Mouse (Mus musculus): Measurements from ENCODE around the gene Ddx11. TPM values are rescaled to one million over a fixed set of nuclear protein-coding genes. Genes with fewer than 3 reads are reported as not detected.
"Not testable (repeated sequence)": the region's sequence is repeated elsewhere in the genome, so short reads cannot be mapped to it uniquely, and the experiment has no call there.

Gene Ddx11
- total RNA-seq, 2 experiments from 2014 or later, result 17.3 to 18.4 TPM

GRCm38 (mm10) chr17:66111402-66111959 is 11.8 kb upstream of the Ddx11 start, which contains the start of gene Washc1:
Gene Washc1 (plus strand): TSS chr17:66111545.
- ATAC-seq (replicated peaks; ENCODE audit: poor library complexity), result peak; percentile 85

GRCm38 (mm10) chr17:66112166-66112565 is 11.2 kb upstream of the Ddx11 start:
- no peak for ATAC-seq (replicated peaks; ENCODE audit: poor library complexity)

GRCm38 (mm10) chr17:66118991-66119390 is 4.3 kb upstream of the Ddx11 start:
- no peak for ATAC-seq (replicated peaks; ENCODE audit: poor library complexity)

GRCm38 (mm10) chr17:66120701-66121100 is 2.6 kb upstream of the Ddx11 start:
- no peak for ATAC-seq (replicated peaks; ENCODE audit: poor library complexity)

GRCm38 (mm10) chr17:66123816-66124610 is 693 bp downstream of the Ddx11 start:
- no peak for ATAC-seq (replicated peaks; ENCODE audit: poor library complexity)

GRCm38 (mm10) chr17:66125211-66125610 is 1.9 kb downstream of the Ddx11 start:
- no peak for ATAC-seq (replicated peaks; ENCODE audit: poor library complexity)

- ATAC-seq (replicated peaks; ENCODE audit: poor library complexity), result no peak
Observed at GRCm38 (mm10) chr17:66130371-66130770, 7.1 kb downstream of the Ddx11 start.

- peak; percentile 100 for ATAC-seq (replicated peaks; ENCODE audit: poor library complexity)
Observed at GRCm38 (mm10) chr17:66131212-66131611, 7.9 kb downstream of the Ddx11 start.

GRCm38 (mm10) chr17:66152706-66153662 is 29.7 kb downstream of the Ddx11 start:
- ATAC-seq (replicated peaks; ENCODE audit: poor library complexity), result peak; percentile 90

GRCm38 (mm10) chr17:66153735-66154423 is 30.6 kb downstream of the Ddx11 start:
- not testable (repeated sequence) for ATAC-seq (replicated peaks; ENCODE audit: poor library complexity)

- no peak for ATAC-seq (replicated peaks; ENCODE audit: poor library complexity)
Observed at GRCm38 (mm10) chr17:66154876-66155275, 31.6 kb downstream of the Ddx11 start.

GRCm38 (mm10) chr17:66158271-66158670 is 35.0 kb downstream of the Ddx11 start:
- no peak for ATAC-seq (replicated peaks; ENCODE audit: poor library complexity)

GRCm38 (mm10) chr17:66167141-66167540 is 43.8 kb downstream of the Ddx11 start:
- not testable (repeated sequence) for ATAC-seq (replicated peaks; ENCODE audit: poor library complexity)

GRCm38 (mm10) chr17:66170971-66171370 is 47.7 kb downstream of the Ddx11 start:
- ATAC-seq (replicated peaks; ENCODE audit: poor library complexity), result not testable (repeated sequence)

- ATAC-seq (replicated peaks; ENCODE audit: poor library complexity), result no peak
Observed at GRCm38 (mm10) chr17:66190577-66190976, 67.3 kb downstream of the Ddx11 start.

GRCm38 (mm10) chr17:66197041-66197440 is 73.7 kb downstream of the Ddx11 start:
- no peak; the same call in 1 of the 2 replicates for ATAC-seq (replicated peaks; ENCODE audit: poor library complexity)

All from megakaryocyte progenitor cell, adult 5-6 weeks (primary cell).